ENCODE assay signal across 9 mouse cellular contexts in the genomic region with DNA sequence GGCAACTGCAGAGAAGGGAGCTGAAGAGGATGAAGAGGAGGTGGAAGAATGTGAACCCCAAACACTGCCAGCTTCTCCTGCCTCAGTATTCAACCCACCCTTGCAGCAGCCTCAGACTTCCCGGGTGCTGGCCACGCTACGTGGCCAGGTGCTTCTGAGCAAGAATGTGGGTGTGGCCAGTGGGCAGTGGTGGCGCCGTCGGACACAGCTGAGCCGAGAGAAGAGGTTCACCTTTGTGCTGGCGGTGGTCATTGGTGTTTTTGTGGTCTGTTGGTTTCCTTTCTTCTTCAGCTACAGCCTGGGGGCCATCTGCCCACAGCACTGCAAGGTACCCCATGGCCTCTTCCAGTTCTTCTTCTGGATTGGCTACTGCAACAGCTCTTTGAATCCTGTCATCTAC. TPM values are rescaled to one million over a fixed set of nuclear protein-coding genes. Genes with fewer than 3 reads are reported as not detected.
DNase-seq lines count a peak whose midpoint lies in the region; ATAC-seq and TF ChIP-seq lines count a peak whose summit lies in the region.
"Had no signal": no experiment of that assay in that cellular context is flagged by ENCODE, and none has a peak within 500 bp of the region (broad histone marks: within the 10 kb centered on the region; RNA-seq: fewer than 3 reads in every experiment).

No protein-coding gene starts in this region.

- no peaks in the 10 kb centered on the region for H3K36me3 ChIP-seq in heart, embryonic 16.5 days (ENCODE audit: control insufficient read depth, insufficient read depth)
- H3K36me3 ChIP-seq in heart, adult 2 months (ENCODE audit: control insufficient read depth, insufficient read depth, low read length), result no peaks in the 10 kb centered on the region
- H3K36me3 ChIP-seq in intestine, embryonic 16.5 days (ENCODE audit: control insufficient read depth, insufficient read depth, low read length), result no peaks in the 10 kb centered on the region
- no peaks in the 10 kb centered on the region for H3K36me3 ChIP-seq in liver, postnatal 0 days (replicated peaks; ENCODE audit: insufficient read depth, low read length)

- TF ChIP-seq EP300 in heart, adult 2 months (IDR thresholded peaks at IDR 0.05; ENCODE audit: insufficient read depth, low read depth, low read length), result no peak
- TF ChIP-seq EP300 in liver, postnatal 0 days (IDR thresholded peaks at IDR 0.05; ENCODE audit: low read depth), result no peak

- DNase-seq in heart, adult 2 months, result no peak
- DNase-seq in kidney, postnatal 14 days, result peak; percentile 75
- no peak for DNase-seq in liver, postnatal 0 days
- DNase-seq in cerebellum, postnatal 10 days, result no peak
- no peak for DNase-seq in left cerebral cortex, adult 8-10 months (ENCODE audit: low spot score in 2 of 2)

- H3K79me2 ChIP-seq in heart, adult 2 months (replicated peaks; ENCODE audit: control insufficient read depth, insufficient read depth, low read length), result no peaks in the 10 kb centered on the region

- no peak for TF ChIP-seq POLR2A in heart, adult 2 months (IDR thresholded peaks at IDR 0.05; ENCODE audit: insufficient read depth, low read depth, low read length)

- no peak overlapping the region for H3K4me2 ChIP-seq in heart, embryonic 16.5 days (ENCODE audit: low read depth, low read length)
- H3K4me2 ChIP-seq in intestine, embryonic 16.5 days (ENCODE audit: low read depth, low read length), result no peak overlapping the region
- peak overlapping the region; percentile 82 for H3K4me2 ChIP-seq in liver, postnatal 0 days (ENCODE audit: low read depth, low read length)

- H3K4me1 ChIP-seq in heart, embryonic 16.5 days (ENCODE audit: control insufficient read depth, insufficient read depth, low read length), result peaks cover 13% of the 10 kb centered on the region
- H3K4me1 ChIP-seq in heart, adult 2 months (ENCODE audit: control insufficient read depth, insufficient read depth, low read length), result no peaks in the 10 kb centered on the region
- H3K4me1 ChIP-seq in intestine, embryonic 16.5 days (ENCODE audit: control insufficient read depth, insufficient read depth, low read length), result peaks cover 9% of the 10 kb centered on the region
- H3K4me1 ChIP-seq in liver, postnatal 0 days (ENCODE audit: insufficient read depth), result peaks cover 19% of the 10 kb centered on the region

- H3K4me3 ChIP-seq in heart, embryonic 16.5 days (ENCODE audit: low read length), result peak overlapping the region; percentile 9; the same call in 1 of the 2 replicates
- H3K4me3 ChIP-seq in heart, adult 2 months, result no peak overlapping the region
- H3K4me3 ChIP-seq in intestine, embryonic 16.5 days (ENCODE audit: low read length), result peak overlapping the region; percentile 6; the same call in 1 of the 2 replicates
- peak overlapping the region; percentile 50 for H3K4me3 ChIP-seq in liver, postnatal 0 days (ENCODE audit: low read depth, low read length)

- H3K9ac ChIP-seq in heart, embryonic 16.5 days (ENCODE audit: low read length), result no peak overlapping the region
- no peak overlapping the region for H3K9ac ChIP-seq in heart, adult 2 months (ENCODE audit: low read depth, low read length)
- H3K9ac ChIP-seq in intestine, embryonic 16.5 days (ENCODE audit: low read depth, low read length), result no peak overlapping the region
- no peak overlapping the region; the same call in 1 of the 2 replicates for H3K9ac ChIP-seq in liver, postnatal 0 days (replicated peaks)

- peaks cover 58% of the 10 kb centered on the region for H3K27me3 ChIP-seq in heart, embryonic 16.5 days (ENCODE audit: control insufficient read depth, insufficient read depth, low read length)
- peaks cover 18% of the 10 kb centered on the region for H3K27me3 ChIP-seq in heart, adult 2 months (ENCODE audit: control insufficient read depth, insufficient read depth, low read length)
- peaks cover 51% of the 10 kb centered on the region for H3K27me3 ChIP-seq in intestine, embryonic 16.5 days (replicated peaks; ENCODE audit: control insufficient read depth, insufficient read depth, low read length)
- H3K27me3 ChIP-seq in liver, postnatal 0 days (ENCODE audit: insufficient read depth, low read length), result peaks cover 45% of the 10 kb centered on the region

- no peaks in the 10 kb centered on the region for H3K9me3 ChIP-seq in heart, embryonic 16.5 days (replicated peaks; ENCODE audit: control insufficient read depth, low read length)
- H3K9me3 ChIP-seq in intestine, embryonic 16.5 days (ENCODE audit: control insufficient read depth, low read length), result no peaks in the 10 kb centered on the region
- H3K9me3 ChIP-seq in liver, postnatal 0 days (ENCODE audit: low read length), result no peaks in the 10 kb centered on the region

- TF ChIP-seq CTCF in heart, adult 2 months (IDR thresholded peaks at IDR 0.05), result no peak
- TF ChIP-seq CTCF in liver, postnatal 0 days (IDR thresholded peaks at IDR 0.05; ENCODE audit: low read depth), result no peak

- intact Hi-C loops in heart, adult 2 months (cut with DNase I), result no loop called here

- ATAC-seq in heart, embryonic 16.5 days (replicated peaks; ENCODE audit: extremely low read depth, insufficient read depth, low FRiP score), result no peak
- no peak for ATAC-seq in intestine, embryonic 16.5 days
- ATAC-seq in liver, postnatal 0 days, result no peak

- H3K27ac ChIP-seq in heart, embryonic 16.5 days (ENCODE audit: low read length), result no peak overlapping the region
- no peak overlapping the region for H3K27ac ChIP-seq in heart, adult 2 months
- no peak overlapping the region for H3K27ac ChIP-seq in intestine, embryonic 16.5 days (ENCODE audit: low read length)
- H3K27ac ChIP-seq in liver, postnatal 0 days (ENCODE audit: low read depth), result no peak overlapping the region

- WGBS in heart, embryonic 16.5 days, result 16% methylated on average over 8 of the region's 8 CpGs
- 15% methylated on average over 8 of the region's 8 CpGs for WGBS in heart, adult 2 months
- WGBS in intestine, embryonic 16.5 days, result 18% methylated on average over 8 of the region's 8 CpGs
- 15% methylated on average over 8 of the region's 8 CpGs for WGBS in liver, postnatal 0 days (ENCODE audit: insufficient replicate concordance)

RNA-seq across cellular contexts. Expression of a gene that starts 1.4 kb away (rescaled TPM):
- 1.3 and 1.4 TPM in 2 replicates for polyA plus RNA-seq in heart, embryonic 16.5 days (2015; fragmentation: Nextera tagmentation; extraction: Ambion mirVana)
- 1 to 10 TPM in 1 of 2 experiments, under 1 TPM in 1; 0.73 to 1.1 TPM for total RNA-seq in heart, adult 2 months (2021)
- polyA plus RNA-seq in heart, adult 2 months (2012; rRNA removed), result 1.0 and 1.6 TPM in 2 replicates
- polyA plus RNA-seq in intestine, embryonic 16.5 days (2015; fragmentation: Nextera tagmentation; extraction: Ambion mirVana), result 1.3 and 2.0 TPM in 2 replicates
- 4.7 and 4.8 TPM in 2 replicates for polyA plus RNA-seq in liver, postnatal 0 days (2015; fragmentation: Nextera tagmentation; extraction: Ambion mirVana)
- total RNA-seq in left cerebral cortex, adult 8-10 months (2022), result 1 to 10 TPM in 2 of 4 experiments, under 1 TPM in 2; 0.96 to 1.2 (median 1.0) TPM

RNA-seq across cellular contexts. Expression of a gene that starts 26.0 kb away (rescaled TPM):
- not detected in 2 replicates for polyA plus RNA-seq in heart, embryonic 16.5 days (2015; fragmentation: Nextera tagmentation; extraction: Ambion mirVana)
- total RNA-seq in heart, adult 2 months (2021), result not detected
- not detected in 2 replicates for polyA plus RNA-seq in heart, adult 2 months (2012; rRNA removed)
- not detected in 2 replicates for polyA plus RNA-seq in intestine, embryonic 16.5 days (2015; fragmentation: Nextera tagmentation; extraction: Ambion mirVana)
- not detected in 2 replicates for polyA plus RNA-seq in liver, postnatal 0 days (2015; fragmentation: Nextera tagmentation; extraction: Ambion mirVana)
- total RNA-seq in left cerebral cortex, adult 8-10 months (2022), result not detected
- total RNA-seq: midbrain, postnatal 0 days had no signal
- polyA plus RNA-seq: limb, embryonic 11.5 days; midbrain, postnatal 0 days had no signal

RNA-seq across cellular contexts. Expression of a gene that starts 28.5 kb away (rescaled TPM):
- polyA plus RNA-seq in heart, embryonic 16.5 days (2015; fragmentation: Nextera tagmentation; extraction: Ambion mirVana), result 10.4 and 18.1 TPM in 2 replicates
- total RNA-seq in heart, adult 2 months (2021), result under 1 TPM; 0.44 to 0.45 TPM
- 0.97 and 1.1 TPM in 2 replicates for polyA plus RNA-seq in heart, adult 2 months (2012; rRNA removed)
- 2.1 and 3.5 TPM in 2 replicates for polyA plus RNA-seq in intestine, embryonic 16.5 days (2015; fragmentation: Nextera tagmentation; extraction: Ambion mirVana)
- polyA plus RNA-seq in liver, postnatal 0 days (2015; fragmentation: Nextera tagmentation; extraction: Ambion mirVana), result 5.6 and 5.9 TPM in 2 replicates
- total RNA-seq in left cerebral cortex, adult 8-10 months (2022), result 1 to 10 TPM; 2.4 to 3.3 (median 2.5) TPM
